Mouse (Mus musculus): ENCODE measurements around the gene Lclat1.

DNA sequence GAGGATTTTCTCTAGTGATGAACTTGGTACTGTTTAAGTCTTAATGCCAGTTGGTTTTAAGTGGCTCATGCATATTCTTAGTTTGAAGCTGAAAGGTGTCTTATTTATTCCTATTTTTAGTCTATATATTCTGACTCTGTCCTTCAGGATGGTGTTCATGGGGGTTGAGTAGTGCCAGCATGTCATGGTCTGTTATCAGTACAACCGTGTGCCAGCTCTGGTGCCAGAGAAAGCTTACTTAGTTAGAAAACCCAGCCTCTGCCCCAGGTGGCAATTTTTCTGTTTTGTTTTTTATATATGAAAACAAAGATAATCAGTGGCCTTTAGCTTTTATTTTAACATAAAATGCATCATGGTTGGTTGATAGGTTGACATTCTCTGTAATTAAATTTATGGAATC, 126.2 kb downstream of the Lclat1 start:
- TF ChIP-seq TAL1 (IDR thresholded peaks at IDR 0.05; ENCODE audit: low read length) (no peak), GATA1 (IDR thresholded peaks at IDR 0.05; ENCODE audit: low read length) (no peak)
